Mouse (Mus musculus): ENCODE results near the gene Tjp3.

GRCm38 (mm10) chr10:81279496-81279895 lies 11.9 kb downstream of the Tjp3 start:
- TF ChIP-seq TAL1 (IDR thresholded peaks at IDR 0.05; ENCODE audit: low read length) (no peak), GATA1 (IDR thresholded peaks at IDR 0.05; ENCODE audit: low read length) (no peak)

All from erythroblast, embryonic 14.5 days (primary cell).